Mouse (Mus musculus) olfactory bulb, adult 2 months (tissue): ENCODE data around the gene Aasdh.

ENCODE experiments used
- CTCF ChIP-seq: fragments of 200-500 bp; IDR thresholded peaks from 2 replicates; pipeline ENCODE4 v1.5.1; 2012; ENCODE audit warnings: low read depth, mild to moderate bottlenecking, low read length, moderate library complexity; ENCODE audit not compliant: insufficient read depth
- POLR2A ChIP-seq: fragments of 200-500 bp; IDR thresholded peaks from 2 replicates; pipeline ENCODE4 v1.6.1; 2012; ENCODE audit warnings: mild to moderate bottlenecking, low read depth, low read length, moderate library complexity; ENCODE audit not compliant: insufficient read depth

DNA sequence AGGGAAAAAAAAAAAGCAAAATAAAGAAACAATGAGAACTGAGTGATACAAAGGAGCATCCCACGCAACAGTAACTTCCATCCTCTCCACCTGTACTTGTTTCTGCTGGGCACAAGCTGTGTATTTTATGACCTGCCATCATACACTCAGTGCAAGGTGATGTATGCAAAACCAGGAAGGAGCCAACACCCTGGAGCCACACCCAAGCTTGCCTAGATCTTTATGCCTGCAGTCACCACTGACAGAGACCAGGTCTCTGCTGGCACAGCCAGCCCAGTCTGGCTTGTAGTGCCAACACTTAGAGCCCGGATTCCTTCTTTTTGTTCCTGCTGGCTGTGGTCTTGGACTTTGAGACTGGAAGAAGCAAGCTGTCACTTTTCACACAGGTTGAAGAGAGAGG lies 63.5 kb downstream of the Aasdh start:
- TF ChIP-seq POLR2A, result no peak
- no peak for TF ChIP-seq CTCF
